Mouse (Mus musculus): ENCODE results near the gene Nrip1. TPM values are rescaled to one million over a fixed set of nuclear protein-coding genes. Genes with fewer than 3 reads are reported as not detected.

Nrip1 gene
- polyA plus RNA-seq, 1 experiment: 11.3 TPM

- H3K27me3 ChIP-seq (ENCODE audit: control insufficient read depth, insufficient read depth, low read length): no peaks in the 10 kb centered on the region
- 63% methylated on average over 20 of the region's 20 CpGs for WGBS
- TF ChIP-seq CTCF (IDR thresholded peaks at IDR 0.05; ENCODE audit: borderline replicate concordance, insufficient read depth, low read depth, low read length): no peak
- TF ChIP-seq POLR2A (IDR thresholded peaks at IDR 0.05; ENCODE audit: borderline replicate concordance, insufficient read depth, low read length): no peak
- peak overlapping the region; percentile 43; the same call in 1 of the 2 replicates for H3K27ac ChIP-seq (ENCODE audit: insufficient read depth, low read length)
- no peak overlapping the region for H3K4me3 ChIP-seq (replicated peaks; ENCODE audit: insufficient read depth, low read depth, low read length)
- H3K4me1 ChIP-seq (ENCODE audit: control insufficient read depth, insufficient read depth, low read length): peaks cover 9% of the 10 kb centered on the region
- DNase-seq: peak in 1 of 2 experiments; percentile 41
Observed at GRCm38 (mm10) chr16:76293765-76294463, 79.7 kb downstream of the Nrip1 start.

- Histone ChIP-seq H3K27me3 (ENCODE audit: control insufficient read depth, insufficient read depth, low read length) (no peaks in the 10 kb centered on the region), H3K4me1 (ENCODE audit: control insufficient read depth, insufficient read depth, low read length) (peaks cover 9% of the 10 kb centered on the region), H3K27ac (ENCODE audit: insufficient read depth, low read length) (no peak overlapping the region), H3K4me3 (replicated peaks; ENCODE audit: insufficient read depth, low read depth, low read length) (no peak overlapping the region)
- no peak for TF ChIP-seq CTCF (IDR thresholded peaks at IDR 0.05; ENCODE audit: borderline replicate concordance, insufficient read depth, low read depth, low read length)
- no peak for TF ChIP-seq POLR2A (IDR thresholded peaks at IDR 0.05; ENCODE audit: borderline replicate concordance, insufficient read depth, low read length)
- 97% methylated on average over 21 of the region's 21 CpGs for WGBS
- DNase-seq: no peak
Observed at GRCm38 (mm10) chr16:76293176-76293575, 80.5 kb downstream of the Nrip1 start.

GRCm38 (mm10) chr16:76292656-76293055 lies 81.0 kb downstream of the Nrip1 start:
- WGBS: 89% methylated on average over 15 of the region's 15 CpGs
- Histone ChIP-seq H3K27ac (ENCODE audit: insufficient read depth, low read length) (no peak overlapping the region), H3K4me1 (ENCODE audit: control insufficient read depth, insufficient read depth, low read length) (peaks cover 9% of the 10 kb centered on the region), H3K27me3 (ENCODE audit: control insufficient read depth, insufficient read depth, low read length) (no peaks in the 10 kb centered on the region), H3K4me3 (replicated peaks; ENCODE audit: insufficient read depth, low read depth, low read length) (no peak overlapping the region)
- no peak for DNase-seq
- TF ChIP-seq CTCF (IDR thresholded peaks at IDR 0.05; ENCODE audit: borderline replicate concordance, insufficient read depth, low read depth, low read length): no peak
- no peak for TF ChIP-seq POLR2A (IDR thresholded peaks at IDR 0.05; ENCODE audit: borderline replicate concordance, insufficient read depth, low read length)

GRCm38 (mm10) chr16:76291366-76291765 lies 82.3 kb downstream of the Nrip1 start:
- no peak for TF ChIP-seq POLR2A (IDR thresholded peaks at IDR 0.05; ENCODE audit: borderline replicate concordance, insufficient read depth, low read length)
- TF ChIP-seq CTCF (IDR thresholded peaks at IDR 0.05; ENCODE audit: borderline replicate concordance, insufficient read depth, low read depth, low read length): no peak
- Histone ChIP-seq H3K4me3 (replicated peaks; ENCODE audit: insufficient read depth, low read depth, low read length) (no peak overlapping the region), H3K27ac (ENCODE audit: insufficient read depth, low read length) (no peak overlapping the region), H3K4me1 (ENCODE audit: control insufficient read depth, insufficient read depth, low read length) (peaks cover 9% of the 10 kb centered on the region), H3K27me3 (ENCODE audit: control insufficient read depth, insufficient read depth, low read length) (no peaks in the 10 kb centered on the region)
- no peak for DNase-seq
- 93% methylated on average over 14 of the region's 14 CpGs for WGBS

GRCm38 (mm10) chr16:76289495-76289894 lies 84.1 kb downstream of the Nrip1 start:
- Histone ChIP-seq H3K27me3 (ENCODE audit: control insufficient read depth, insufficient read depth, low read length) (no peaks in the 10 kb centered on the region), H3K27ac (ENCODE audit: insufficient read depth, low read length) (no peak overlapping the region), H3K4me3 (replicated peaks; ENCODE audit: insufficient read depth, low read depth, low read length) (no peak overlapping the region), H3K4me1 (ENCODE audit: control insufficient read depth, insufficient read depth, low read length) (peaks cover 9% of the 10 kb centered on the region)
- DNase-seq: no peak
- WGBS: 88% methylated on average over 2 of the region's 2 CpGs
- TF ChIP-seq CTCF (IDR thresholded peaks at IDR 0.05; ENCODE audit: borderline replicate concordance, insufficient read depth, low read depth, low read length) (no peak), POLR2A (IDR thresholded peaks at IDR 0.05; ENCODE audit: borderline replicate concordance, insufficient read depth, low read length) (no peak)

- H3K4me1 ChIP-seq (ENCODE audit: control insufficient read depth, insufficient read depth, low read length): no peaks in the 10 kb centered on the region
- no peak overlapping the region for H3K4me3 ChIP-seq (replicated peaks; ENCODE audit: insufficient read depth, low read depth, low read length)
- 76% methylated on average over 3 of the region's 3 CpGs for WGBS
- no peaks in the 10 kb centered on the region for H3K27me3 ChIP-seq (ENCODE audit: control insufficient read depth, insufficient read depth, low read length)
- no peak overlapping the region for H3K27ac ChIP-seq (ENCODE audit: insufficient read depth, low read length)
- no peak for DNase-seq
- TF ChIP-seq CTCF (IDR thresholded peaks at IDR 0.05; ENCODE audit: borderline replicate concordance, insufficient read depth, low read depth, low read length): no peak
- TF ChIP-seq POLR2A (IDR thresholded peaks at IDR 0.05; ENCODE audit: borderline replicate concordance, insufficient read depth, low read length): no peak
Observed at GRCm38 (mm10) chr16:76283796-76284195, 89.8 kb downstream of the Nrip1 start.

GRCm38 (mm10) chr16:76281850-76282249 lies 91.8 kb downstream of the Nrip1 start:
- H3K4me3 ChIP-seq (replicated peaks; ENCODE audit: insufficient read depth, low read depth, low read length): no peak overlapping the region
- 90% methylated on average over 6 of the region's 6 CpGs for WGBS
- H3K27me3 ChIP-seq (ENCODE audit: control insufficient read depth, insufficient read depth, low read length): no peaks in the 10 kb centered on the region
- TF ChIP-seq POLR2A (IDR thresholded peaks at IDR 0.05; ENCODE audit: borderline replicate concordance, insufficient read depth, low read length) (no peak), CTCF (IDR thresholded peaks at IDR 0.05; ENCODE audit: borderline replicate concordance, insufficient read depth, low read depth, low read length) (no peak)
- 0 out of 2 replicates have a peak, but pooled peaks cover 3% of the 10 kb centered on the region for H3K4me1 ChIP-seq (ENCODE audit: control insufficient read depth, insufficient read depth, low read length)
- H3K27ac ChIP-seq (ENCODE audit: insufficient read depth, low read length): no peak overlapping the region
- DNase-seq: no peak

GRCm38 (mm10) chr16:76280365-76280764 lies 93.3 kb downstream of the Nrip1 start:
- Histone ChIP-seq H3K4me3 (replicated peaks; ENCODE audit: insufficient read depth, low read depth, low read length) (no peak overlapping the region), H3K4me1 (ENCODE audit: control insufficient read depth, insufficient read depth, low read length) (peaks cover 6% of the 10 kb centered on the region; the same call in 1 of the 2 replicates), H3K27me3 (ENCODE audit: control insufficient read depth, insufficient read depth, low read length) (no peaks in the 10 kb centered on the region), H3K27ac (ENCODE audit: insufficient read depth, low read length) (no peak overlapping the region)
- DNase-seq: no peak
- no peak for TF ChIP-seq CTCF (IDR thresholded peaks at IDR 0.05; ENCODE audit: borderline replicate concordance, insufficient read depth, low read depth, low read length)
- 91% methylated on average over 8 of the region's 8 CpGs for WGBS
